Comparison of ENCODE assay signal across 9 mouse cellular contexts in the genomic region with DNA sequence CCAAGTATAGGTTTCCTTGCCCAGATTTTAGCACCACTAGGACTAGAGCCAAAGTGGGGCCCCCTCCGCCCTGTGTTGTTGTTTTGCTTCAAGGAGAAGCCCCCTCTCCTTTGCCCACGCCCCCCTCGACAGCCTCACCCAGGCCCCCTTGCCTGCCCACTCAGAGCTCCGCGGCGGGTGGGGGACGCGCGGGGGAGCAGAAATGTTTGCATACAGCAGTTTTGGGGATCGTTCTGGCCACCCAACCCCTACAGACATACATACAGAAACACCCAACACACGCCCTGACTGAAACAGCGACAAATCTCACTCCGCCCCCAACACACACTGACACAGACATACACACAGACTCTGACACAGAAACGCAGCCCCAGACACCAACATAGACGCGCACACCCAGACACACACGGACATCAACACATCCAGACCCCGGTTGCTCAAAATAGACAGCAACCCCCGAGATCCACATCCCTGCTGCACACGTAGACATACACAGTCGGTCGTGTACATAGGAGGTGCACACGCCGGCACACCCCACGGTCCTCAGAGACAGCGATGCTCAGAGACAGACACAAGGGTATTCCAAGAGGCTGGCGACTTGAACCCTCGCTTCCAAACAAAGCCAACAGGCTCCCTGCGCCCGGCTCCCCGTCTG. TPM values are rescaled to one million over a fixed set of nuclear protein-coding genes. Genes with fewer than 3 reads are reported as not detected.
DNase-seq lines count a peak whose midpoint lies in the region; ATAC-seq lines count a peak whose summit lies in the region.
"Had no signal": no experiment of that assay in that cellular context is flagged by ENCODE, and none has a peak within 500 bp of the region (broad histone marks: within the 10 kb centered on the region; RNA-seq: fewer than 3 reads in every experiment).

No protein-coding gene starts in this region.

- H3K9ac ChIP-seq in midbrain, embryonic 16.5 days (ENCODE audit: low read depth, low read length), result peak overlapping the region; percentile 99

- peaks cover 36% of the 10 kb centered on the region for H3K4me1 ChIP-seq in forebrain, embryonic 10.5 days
- H3K4me1 ChIP-seq in midbrain, embryonic 16.5 days (ENCODE audit: control insufficient read depth, insufficient read depth, low read length), result peaks cover 32% of the 10 kb centered on the region

- peak overlapping the region; percentile 89 for H3K27ac ChIP-seq in forebrain, embryonic 10.5 days
- peak overlapping the region; percentile 97 for H3K27ac ChIP-seq in midbrain, embryonic 16.5 days (ENCODE audit: low read length)

- H3K27me3 ChIP-seq in forebrain, embryonic 10.5 days (ENCODE audit: poor library complexity, severe bottlenecking), result peaks cover 42% of the 10 kb centered on the region
- no peaks in the 10 kb centered on the region; the same call in 1 of the 2 replicates for H3K27me3 ChIP-seq in midbrain, embryonic 16.5 days (ENCODE audit: control insufficient read depth, insufficient read depth, low read depth, low read length)

- under 1% methylated on average over 31 of the region's 31 CpGs for WGBS in forebrain, embryonic 10.5 days
- under 1% methylated on average over 29 of the region's 31 CpGs for WGBS in midbrain, embryonic 16.5 days

- peak overlapping the region; percentile 84 for H3K4me3 ChIP-seq in forebrain, embryonic 10.5 days
- H3K4me3 ChIP-seq in midbrain, embryonic 16.5 days (ENCODE audit: low read depth, low read length), result peak overlapping the region; percentile 96
- H3K4me3 ChIP-seq: erythroblast, embryonic 14.5 days had no signal

- H3K36me3 ChIP-seq in forebrain, embryonic 10.5 days (replicated peaks), result no peaks in the 10 kb centered on the region
- no peaks in the 10 kb centered on the region for H3K36me3 ChIP-seq in midbrain, embryonic 16.5 days (ENCODE audit: control insufficient read depth, insufficient read depth, low read length)

- peak; percentile 48 for ATAC-seq in frontal cortex, adult (ENCODE audit: low TSS enrichment)
- ATAC-seq in midbrain, embryonic 16.5 days, result peak; percentile 81

- no peaks in the 10 kb centered on the region for H3K9me3 ChIP-seq in forebrain, embryonic 10.5 days
- H3K9me3 ChIP-seq in midbrain, embryonic 16.5 days (replicated peaks; ENCODE audit: control insufficient read depth, low read length, poor library complexity, severe bottlenecking), result no peaks in the 10 kb centered on the region

- DNase-seq in frontal cortex, postnatal 10 days (ENCODE audit: low spot score in 2 of 2), result no peak
- peak; percentile 33 for DNase-seq in ES-CJ7 (ENCODE audit: low read depth, low spot score)
- DNase-seq in forebrain, embryonic 10.5 days (ENCODE audit: extremely low spot score, low spot score), result peak; percentile 31
- peak; percentile 45 to 54 for DNase-seq in layer of hippocampus, postnatal 36 days
- DNase-seq in adipocyte (ENCODE audit: low spot score), result no peak
- no peak for DNase-seq in B cell, adult 2 months

- H3K4me2 ChIP-seq in midbrain, embryonic 16.5 days (ENCODE audit: low read length), result peak overlapping the region; percentile 92

RNA-seq across cellular contexts. Expression of a gene that starts 0.7 kb away (rescaled TPM):
- 1.6 and 1.9 TPM in 2 replicates for polyA plus RNA-seq in forebrain, embryonic 10.5 days (2016; fragmentation: Nextera tagmentation; extraction: Ambion mirVana)
- 100 to 1,000 TPM; 366 to 384 TPM for total RNA-seq in layer of hippocampus, postnatal 36 days (2021)
- polyA plus RNA-seq in midbrain, embryonic 16.5 days (2015; fragmentation: Nextera tagmentation; extraction: Ambion mirVana), result 64.7 and 69.7 TPM in 2 replicates

RNA-seq across cellular contexts. Expression of a gene that starts 16.1 kb away (rescaled TPM):
- 4.8 and 6.4 TPM in 2 replicates for polyA plus RNA-seq in forebrain, embryonic 10.5 days (2016; fragmentation: Nextera tagmentation; extraction: Ambion mirVana)
- total RNA-seq in layer of hippocampus, postnatal 36 days (2021), result 1 to 10 TPM; 2.9 to 3.7 TPM
- 1.5 and 1.7 TPM in 2 replicates for polyA plus RNA-seq in midbrain, embryonic 16.5 days (2015; fragmentation: Nextera tagmentation; extraction: Ambion mirVana)

RNA-seq across cellular contexts. Expression of a gene that starts 33.3 kb away (rescaled TPM):
- 0.95 and 1.1 TPM in 2 replicates for polyA plus RNA-seq in forebrain, embryonic 10.5 days (2016; fragmentation: Nextera tagmentation; extraction: Ambion mirVana)
- 10 to 100 TPM; 73.7 to 76.2 TPM for total RNA-seq in layer of hippocampus, postnatal 36 days (2021)
- polyA plus RNA-seq in midbrain, embryonic 16.5 days (2015; fragmentation: Nextera tagmentation; extraction: Ambion mirVana), result 18.6 and 19.9 TPM in 2 replicates

Comparison
In these comparisons a context has a peak if more than half of its experiments do, and no peak if none do; other contexts are left out.
1. DNase-seq: peak in ES-CJ7 (single experiment), forebrain, embryonic 10.5 days (single experiment) and layer of hippocampus, postnatal 36 days (2 of 2); none in frontal cortex, postnatal 10 days (0 of 2), adipocyte (single experiment) and B cell, adult 2 months (0 of 2).
2. RNA of a gene that starts 0.7 kb away (polyA plus RNA-seq): 64.7 to 69.7 TPM in midbrain, embryonic 16.5 days; 1.6 to 1.9 TPM in forebrain, embryonic 10.5 days; every median in the first group is over 10 times any median in the second.